Mouse (Mus musculus) embryo, embryonic 9.5 days (tissue): ENCODE measurements around the gene 1700028K03Rik.

Experiments
- DNase-seq: peaks from one replicate; pipeline ENCODE4 v3.0.0-alpha.2; 2017; ENCODE audit errors: extremely low spot score

Gene 1700028K03Rik

DNA sequence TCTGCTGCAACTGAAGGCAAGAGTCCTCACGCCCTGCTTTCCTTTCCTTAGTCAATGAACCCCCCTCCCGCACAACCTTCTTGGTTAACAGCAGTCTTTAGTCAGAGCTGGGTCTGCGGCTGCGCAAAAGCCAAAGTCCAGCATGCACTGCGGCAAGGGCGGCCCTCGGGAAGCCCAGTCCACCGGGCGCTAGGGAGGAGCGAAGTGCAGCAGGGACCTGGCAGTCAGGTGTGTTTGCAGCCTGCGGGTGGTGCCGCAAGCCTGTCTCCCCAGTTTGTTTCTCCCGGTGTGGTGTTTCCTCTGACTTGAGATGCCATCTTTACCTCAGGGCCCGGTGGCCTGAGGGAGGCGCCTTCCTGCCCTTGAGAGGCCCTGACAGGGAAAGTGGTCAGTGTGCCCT is at the start of gene 1700028K03Rik:
Gene 1700028K03Rik, plus strand, starts transcription at position 129 of the 400 bp plus-strand sequence.
- no peak for DNase-seq

DNA sequence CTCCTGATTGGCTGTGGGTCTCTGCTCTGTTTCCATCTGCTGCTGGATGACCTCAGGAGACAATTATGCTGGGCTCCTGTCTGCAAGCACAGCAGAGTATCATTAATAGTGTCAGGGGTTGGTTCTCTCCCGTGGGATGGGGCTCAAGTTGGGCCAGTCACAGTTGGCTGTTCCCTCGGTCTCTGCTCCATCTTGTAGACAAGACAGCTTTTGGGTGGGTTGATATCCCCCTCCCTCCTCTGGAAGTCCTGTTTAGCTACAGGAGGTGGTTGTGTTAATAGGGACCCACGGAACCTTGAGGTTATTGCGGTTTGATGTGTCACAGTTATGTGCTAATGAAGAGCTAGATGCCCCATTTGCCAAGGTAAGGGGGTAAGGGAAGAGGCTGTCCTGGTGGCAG is 45.5 kb upstream of the 1700028K03Rik start:
- no peak for DNase-seq

DNA sequence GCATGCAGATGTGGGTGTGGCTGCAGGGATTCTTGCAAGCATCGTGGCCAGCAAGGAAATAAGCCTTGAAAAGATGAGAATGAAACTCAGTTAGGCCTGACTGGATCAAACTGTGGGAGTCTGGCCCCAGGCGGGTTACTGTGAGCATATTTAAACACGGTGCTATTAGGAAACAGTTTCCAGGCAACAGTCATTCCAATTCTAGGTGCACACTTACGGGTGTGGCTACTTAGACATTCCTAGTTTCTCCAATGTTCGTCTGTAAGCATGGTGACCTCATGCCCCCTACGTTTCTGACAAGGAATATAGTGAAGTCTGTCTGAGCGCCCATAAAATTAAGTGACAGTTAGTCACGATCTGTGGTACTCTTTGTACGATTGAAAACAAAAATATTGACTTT is 43.5 kb upstream of the 1700028K03Rik start:
- no peak for DNase-seq

DNA sequence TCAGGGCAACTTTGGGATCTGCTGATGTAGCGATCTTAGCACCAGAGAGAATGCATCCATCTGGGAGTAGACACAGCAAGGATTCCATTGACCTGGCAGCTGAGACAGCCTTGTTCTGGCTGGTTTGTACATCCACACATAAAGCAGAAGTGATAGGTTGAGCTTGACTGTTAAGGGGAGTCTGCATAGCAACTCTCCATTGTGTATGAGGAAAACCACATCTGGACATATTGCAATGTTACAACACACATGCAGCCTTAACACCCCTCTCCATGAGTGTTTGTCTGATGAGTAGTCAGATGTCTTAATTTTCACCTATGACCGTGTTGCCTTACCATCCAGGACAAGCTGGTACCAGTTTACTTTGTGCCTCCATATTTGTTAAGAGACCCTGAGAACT is 42.0 kb upstream of the 1700028K03Rik start:
- no peak for DNase-seq

DNA sequence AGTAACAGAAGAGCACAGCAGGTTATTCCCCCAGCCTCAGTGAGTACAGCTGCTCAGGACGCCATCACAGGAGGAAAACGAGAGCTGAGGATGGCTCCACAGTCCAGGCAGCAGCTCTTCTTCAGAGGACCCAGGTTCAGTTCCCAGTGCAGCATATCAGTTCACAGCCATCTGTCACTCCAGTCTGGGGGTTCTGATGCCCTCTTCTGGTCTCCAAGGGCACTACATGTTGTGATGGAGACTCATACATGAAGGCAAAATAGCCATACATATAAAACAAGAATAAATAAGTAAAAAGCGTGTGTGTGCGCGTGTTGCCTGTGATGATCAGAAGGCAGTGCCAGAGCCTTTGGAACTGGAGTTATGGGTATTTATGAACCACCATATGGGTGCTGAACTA is 39.8 kb upstream of the 1700028K03Rik start:
- DNase-seq = no peak

DNA sequence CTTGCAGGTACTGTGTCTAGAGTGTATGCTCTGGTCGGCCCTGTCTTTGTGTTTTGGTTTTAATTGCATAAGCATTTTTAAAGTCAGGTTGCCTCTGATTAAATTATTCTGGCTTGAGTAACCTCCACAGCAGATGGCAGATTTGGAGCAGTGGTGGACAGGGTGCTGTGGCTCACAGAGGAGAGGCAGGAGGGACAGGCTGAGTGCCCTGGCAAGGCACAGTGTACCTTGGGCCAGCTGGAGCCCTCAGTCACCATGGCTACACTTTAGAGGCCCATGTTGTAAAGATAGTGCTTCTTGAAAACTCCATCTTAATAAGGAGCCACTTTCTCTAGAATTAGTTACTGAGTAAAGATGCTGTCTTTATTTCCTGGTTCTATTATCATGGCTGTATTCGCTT is 38.5 kb upstream of the 1700028K03Rik start:
- DNase-seq = no peak

DNA sequence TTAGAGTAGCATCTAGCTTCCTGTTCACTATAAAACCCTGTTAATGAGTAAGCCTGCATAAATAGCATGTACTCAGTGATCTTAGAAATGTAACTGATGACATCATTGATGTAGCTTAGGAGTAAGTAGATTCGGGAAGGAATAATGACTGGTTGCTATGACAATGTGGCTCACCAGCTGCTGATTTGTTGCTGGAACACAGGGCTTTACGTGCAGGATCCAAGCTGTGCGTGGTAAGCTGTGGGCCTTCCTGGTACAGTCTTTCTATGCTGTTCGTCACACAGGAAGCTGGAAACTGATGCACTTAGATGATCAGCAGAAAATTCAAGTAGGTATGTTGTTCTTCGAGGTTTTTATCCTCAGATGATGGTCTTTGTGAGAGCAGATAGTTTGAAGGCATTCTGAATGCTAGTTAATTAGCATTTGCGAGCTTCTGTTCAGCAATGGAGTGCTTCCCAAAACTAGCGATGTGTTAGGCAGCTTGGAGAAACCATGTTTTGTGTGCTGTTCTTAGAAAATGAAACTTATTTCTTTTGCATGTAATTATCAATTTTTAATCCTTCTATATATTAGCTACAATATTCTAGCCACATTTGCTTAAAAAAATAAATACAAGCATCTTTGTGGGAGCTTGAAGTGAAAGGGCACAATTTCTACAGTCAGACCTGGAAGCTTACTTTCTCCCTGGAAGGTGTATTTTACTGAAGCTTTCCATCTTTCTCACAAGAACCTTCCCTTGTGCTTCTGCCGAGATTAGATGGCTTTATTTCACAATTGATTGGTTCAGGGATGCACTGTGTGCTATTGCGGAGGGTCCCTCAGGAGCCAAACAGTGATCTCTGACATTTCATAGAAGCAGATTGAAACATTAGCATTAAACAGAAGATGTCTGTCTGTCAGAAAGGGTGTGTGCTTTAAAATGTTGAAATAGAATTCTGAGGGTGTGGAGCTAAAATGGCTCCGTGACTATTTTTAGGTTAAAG is 36.7 kb upstream of the 1700028K03Rik start:
- no peak for DNase-seq

DNA sequence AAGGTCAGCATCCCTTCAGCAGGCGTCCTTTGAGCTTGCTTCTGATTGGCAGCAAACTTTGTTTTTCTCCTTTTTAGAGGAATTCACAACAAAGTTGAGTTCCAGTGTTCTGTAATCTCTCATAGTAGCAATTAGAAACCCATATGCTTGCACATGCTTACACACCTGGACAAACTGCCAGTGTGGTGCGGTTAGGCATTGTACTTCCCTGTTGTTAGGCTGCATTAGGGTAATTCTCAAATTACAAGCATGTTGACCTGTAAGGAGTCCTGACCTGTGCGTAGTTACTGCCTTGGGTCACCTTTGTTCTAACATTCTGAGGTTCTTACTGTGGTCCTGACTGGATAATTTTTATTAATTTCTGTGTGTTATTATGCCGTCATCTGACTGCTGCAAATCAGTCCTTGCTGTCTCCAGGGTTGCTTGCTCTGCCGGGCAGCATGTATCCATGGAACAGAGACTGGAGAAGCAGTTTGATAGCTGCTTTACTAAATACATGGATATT is 35.7 kb upstream of the 1700028K03Rik start:
- DNase-seq = no peak

DNA sequence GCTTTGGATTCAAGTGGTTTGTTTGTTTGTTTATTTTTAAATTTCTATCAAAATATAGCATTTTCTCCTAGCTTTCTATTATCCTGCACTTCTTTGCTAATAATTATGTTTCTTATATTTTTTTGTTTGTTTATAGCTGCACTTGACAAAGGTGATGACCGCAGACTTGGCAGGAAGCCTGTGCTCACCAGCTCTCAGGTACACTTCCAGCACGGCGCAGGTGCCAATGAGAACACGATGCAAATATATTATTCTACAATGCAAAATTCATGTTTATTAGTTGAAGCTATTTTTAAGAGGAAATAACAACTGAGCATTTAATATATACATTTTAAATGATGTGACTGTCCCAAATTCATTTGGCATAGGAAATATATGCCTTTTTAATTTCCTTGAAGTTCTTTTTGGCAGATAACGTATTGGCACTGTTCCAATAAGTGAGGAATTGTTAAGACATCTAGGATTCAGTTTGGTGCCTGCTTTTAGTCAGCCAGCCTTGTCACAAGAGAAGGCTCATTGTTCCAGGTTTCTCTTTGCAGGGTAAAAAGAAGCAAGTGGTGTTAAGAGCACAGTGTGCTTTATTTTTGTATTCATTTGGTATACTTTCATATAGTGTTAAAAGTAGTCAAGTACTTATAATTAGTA is 34.5 kb upstream of the 1700028K03Rik start:
- no peak for DNase-seq

DNA sequence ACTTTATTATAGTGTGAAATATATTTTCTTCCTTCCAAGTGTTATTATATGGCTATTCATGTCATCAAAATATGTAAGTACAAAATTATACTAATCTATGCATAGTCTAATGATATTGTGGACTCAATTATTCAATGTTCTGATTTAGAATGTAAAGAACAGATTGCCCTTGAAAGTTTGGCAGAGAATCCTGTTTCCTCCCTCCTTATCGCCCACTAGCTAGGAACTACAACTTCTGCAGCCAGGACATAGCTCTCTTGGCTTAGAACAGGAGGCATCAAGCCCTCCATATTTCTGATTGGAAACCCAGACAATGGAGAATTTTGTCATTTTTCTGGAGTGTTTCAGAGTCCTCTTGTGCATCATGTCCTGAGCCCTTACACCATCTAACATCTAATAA is 33.8 kb upstream of the 1700028K03Rik start:
- no peak for DNase-seq

DNA sequence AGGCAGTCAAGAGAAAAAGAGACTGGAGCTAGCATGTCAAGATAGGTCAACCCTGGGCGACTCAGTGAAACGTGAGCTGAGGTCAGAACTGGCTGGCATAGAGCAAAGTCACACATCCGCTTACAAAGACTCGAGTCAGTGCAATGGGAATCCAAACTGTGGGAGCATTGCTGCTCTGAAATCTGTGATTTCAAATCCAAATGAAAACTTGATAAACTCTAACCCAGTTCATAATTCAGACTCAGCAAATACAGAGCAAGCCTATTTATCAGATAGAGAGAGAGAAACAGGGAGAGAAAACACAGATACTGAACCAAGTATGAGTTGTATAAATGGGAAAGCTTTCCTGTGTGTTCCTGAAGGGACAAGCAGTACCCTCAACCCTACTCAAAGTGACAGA is 27.2 kb upstream of the 1700028K03Rik start, which contains the start of gene Gm42669:
Gene Gm42669, plus strand, starts transcription at position 301 of the 400 bp plus-strand sequence.
- DNase-seq = no peak

DNA sequence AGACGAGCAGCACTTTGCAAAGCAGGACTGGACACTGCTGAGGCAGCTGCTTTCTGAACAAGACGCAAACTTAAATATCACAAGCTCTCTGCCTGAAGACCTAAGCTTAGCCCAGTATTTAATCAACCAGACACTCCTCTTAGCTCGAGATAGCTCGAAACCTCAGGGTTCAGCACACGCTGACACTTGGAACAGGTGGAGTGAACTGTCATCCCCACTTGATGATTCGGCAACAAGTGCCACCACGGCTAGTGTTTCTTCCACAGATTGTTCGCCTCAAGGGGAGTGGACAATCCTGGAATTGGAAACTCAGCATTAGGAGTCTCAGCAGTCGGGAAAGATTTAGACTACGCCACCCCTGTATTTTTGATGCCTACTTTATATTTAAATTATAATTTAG is 24.0 kb upstream of the 1700028K03Rik start:
- no peak for DNase-seq

DNA sequence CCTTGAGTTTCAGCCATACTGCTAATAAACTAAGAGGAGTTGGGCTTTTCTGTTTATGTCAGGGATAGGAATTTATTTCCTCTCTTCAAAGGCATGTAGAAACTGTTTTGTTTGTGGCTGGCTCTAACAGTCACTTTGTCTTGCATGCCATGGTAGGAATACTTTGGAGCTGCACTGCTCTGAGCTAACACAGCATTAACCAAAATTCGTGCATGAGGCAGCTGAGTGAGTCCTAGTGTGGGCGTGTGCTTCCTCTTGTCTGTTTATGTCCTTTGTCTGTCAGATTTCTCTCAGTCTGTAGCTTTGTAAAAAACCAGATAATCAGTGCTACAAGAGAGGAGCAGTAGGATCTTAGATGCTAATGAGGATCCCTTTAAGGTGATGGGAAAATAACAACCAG is 23.2 kb upstream of the 1700028K03Rik start:
- DNase-seq = no peak

DNA sequence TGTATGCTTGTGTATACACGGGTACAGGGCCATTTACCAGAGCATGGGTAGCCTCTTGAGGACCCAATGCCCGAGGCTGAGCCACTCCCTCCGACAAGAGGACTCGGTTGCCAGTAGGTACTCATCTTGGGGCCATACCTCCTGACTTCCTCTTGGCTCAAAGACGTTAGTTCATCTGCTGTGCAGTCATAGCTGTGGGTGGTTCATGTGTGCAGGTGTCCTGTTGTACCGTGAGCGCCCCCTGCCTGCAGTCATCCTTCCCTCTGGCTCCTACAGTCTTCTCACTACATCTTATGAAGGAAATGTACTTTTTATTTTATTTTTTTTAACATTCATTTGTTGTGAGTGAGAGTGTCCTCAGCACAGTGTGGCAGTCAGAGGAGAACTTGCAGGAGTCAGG is 20.9 kb upstream of the 1700028K03Rik start:
- DNase-seq = peak; percentile 31

DNA sequence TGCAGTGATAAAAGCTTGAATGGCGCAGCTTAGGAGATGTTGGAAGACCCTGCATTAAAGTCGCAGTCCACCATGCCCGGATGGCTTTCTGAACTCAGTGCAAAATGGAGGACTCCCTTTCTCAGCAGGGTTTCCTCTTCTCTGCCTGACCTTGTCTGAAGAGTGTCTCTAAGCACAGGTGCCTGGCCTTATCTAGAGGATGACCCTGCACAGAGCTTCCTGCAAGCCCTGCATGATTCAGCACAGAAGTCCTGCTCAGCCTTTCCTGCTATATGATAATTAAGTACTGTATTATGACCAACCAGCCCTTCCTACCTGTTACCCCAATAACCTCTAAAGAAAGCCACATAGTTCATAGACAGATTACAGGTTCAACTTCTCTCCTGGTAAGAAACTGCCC is 19.1 kb upstream of the 1700028K03Rik start:
- DNase-seq = no peak

DNA sequence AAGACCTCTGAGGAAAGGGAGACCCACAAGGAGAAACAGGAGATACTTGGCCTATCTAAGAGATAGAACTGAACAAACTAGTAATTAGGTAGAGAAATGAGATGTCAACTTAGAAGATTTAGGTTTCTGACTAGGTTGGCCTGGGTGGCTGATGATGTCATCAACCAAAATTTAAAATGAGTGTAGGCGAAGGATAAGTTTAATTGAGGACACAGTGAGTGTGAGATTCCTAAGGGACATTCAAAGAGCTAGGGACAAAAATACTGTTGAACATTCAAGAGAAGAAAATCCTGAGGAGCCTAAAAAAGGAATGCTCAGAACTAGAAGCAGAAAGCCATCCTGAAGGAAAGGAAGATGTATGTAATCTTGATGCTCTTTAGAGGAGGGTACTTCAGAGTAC is 18.4 kb upstream of the 1700028K03Rik start:
- DNase-seq = no peak

DNA sequence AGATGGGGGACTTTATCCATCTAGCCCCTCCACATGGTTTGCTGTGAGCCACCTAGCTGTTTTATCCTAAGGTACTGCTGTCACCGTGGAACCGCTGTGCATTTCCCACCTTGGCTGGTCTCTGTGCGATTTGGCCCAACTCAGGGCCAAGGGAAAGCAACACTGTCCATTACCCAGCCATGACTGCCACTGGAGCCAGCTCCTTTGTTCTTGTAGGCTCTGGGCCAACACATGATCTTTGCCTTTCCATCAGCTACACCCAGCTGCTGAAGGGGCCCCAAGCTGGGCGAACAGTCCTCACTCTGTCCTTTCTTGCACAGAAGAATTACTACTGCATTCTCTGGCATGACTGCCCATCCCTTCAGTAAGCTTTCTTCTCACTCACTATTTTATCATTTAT is 15.9 kb upstream of the 1700028K03Rik start:
- DNase-seq = no peak

DNA sequence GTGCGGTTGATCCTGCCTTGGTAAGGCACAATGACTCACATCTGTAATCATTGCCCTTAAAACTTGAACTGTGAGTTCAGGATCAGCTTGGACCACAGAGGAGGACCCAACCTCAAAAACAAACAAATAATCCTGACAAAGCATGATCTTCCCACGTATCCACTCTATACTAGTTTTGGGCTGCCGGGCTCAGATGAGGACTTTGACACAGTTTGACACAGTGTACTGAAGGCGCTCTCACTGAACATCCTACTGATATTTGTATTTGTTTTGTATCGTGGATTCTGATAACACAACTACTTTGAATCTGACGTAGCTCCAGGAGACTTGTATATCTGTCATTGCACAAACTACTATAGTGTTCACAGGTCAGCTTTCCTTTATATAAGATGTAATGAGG is 13.1 kb upstream of the 1700028K03Rik start:
- DNase-seq = no peak

DNA sequence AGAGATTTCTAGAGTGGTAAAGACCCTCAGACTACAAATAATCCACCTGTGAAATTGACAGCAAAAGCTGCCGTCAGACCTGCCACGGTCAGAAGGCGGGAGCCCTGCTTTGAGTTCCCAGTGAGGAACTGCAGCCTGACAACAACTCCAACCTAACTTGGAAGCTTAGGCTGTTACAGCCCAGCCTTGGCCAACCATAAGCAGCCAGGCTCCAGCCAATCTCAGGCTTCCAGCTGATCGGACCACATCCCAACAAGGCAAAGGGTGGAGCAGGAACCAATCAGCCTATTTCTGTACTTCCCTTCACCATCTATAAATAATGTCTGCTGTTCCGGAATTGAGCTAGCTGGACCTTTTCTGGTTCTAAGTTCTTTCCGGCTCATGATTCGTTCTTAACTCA is 12.6 kb upstream of the 1700028K03Rik start:
- no peak for DNase-seq

DNA sequence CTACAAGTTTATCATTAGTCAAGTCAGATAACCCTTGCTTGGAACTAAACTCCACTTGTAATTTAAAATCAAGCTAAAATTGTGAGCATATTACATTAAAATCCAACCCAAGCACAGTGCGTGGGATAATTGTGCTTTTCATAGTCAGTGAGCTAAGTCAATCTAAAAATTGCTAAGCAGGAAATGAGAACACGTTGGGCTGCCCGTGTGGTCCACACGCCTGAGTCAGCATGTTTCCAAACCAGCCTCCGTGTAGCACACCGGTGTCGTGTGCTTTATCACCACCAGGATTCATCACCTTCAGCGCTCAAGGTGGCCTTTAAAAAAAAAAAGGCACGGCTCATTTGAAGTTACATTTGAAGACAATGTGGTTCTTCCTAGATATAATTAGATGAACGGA is 10.2 kb upstream of the 1700028K03Rik start:
- no peak for DNase-seq

DNA sequence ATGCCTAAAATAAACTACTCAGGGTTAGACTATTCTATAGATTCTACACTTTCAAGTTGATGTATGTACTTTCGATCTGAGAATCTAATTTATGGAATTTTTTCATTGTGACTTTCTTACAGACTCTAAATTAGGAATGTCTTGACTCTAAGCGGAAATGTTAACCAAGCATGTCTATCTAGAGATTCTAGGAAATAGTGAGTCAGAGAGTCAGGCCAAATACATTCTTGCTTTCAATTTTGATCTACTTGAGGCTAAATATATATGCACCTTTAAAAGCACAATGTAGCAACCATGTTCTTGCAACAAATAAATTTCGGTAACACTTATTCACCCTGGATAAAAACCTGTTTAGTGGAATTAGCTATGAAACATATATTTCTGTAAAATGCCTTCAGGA is 5.7 kb upstream of the 1700028K03Rik start:
- no peak for DNase-seq

DNA sequence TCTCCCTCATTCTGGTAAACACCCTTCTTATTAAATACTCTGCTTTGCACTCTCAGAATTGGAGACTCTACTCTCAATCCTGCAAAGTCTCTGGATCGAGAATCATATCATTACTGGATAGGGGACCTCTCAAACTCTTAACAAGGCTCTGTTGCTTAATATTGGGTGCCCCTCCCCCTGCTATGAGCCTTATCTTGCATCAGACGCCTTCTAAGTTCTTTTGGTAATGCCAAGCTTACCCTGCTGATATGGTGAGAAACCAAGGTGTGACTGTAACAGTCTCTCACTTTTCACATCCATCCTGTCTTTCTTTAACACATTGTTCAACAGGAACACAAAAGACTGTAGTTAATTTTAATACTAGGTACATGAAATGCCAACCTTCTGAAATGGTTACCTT is 919 bp upstream of the 1700028K03Rik start:
- DNase-seq = no peak

DNA sequence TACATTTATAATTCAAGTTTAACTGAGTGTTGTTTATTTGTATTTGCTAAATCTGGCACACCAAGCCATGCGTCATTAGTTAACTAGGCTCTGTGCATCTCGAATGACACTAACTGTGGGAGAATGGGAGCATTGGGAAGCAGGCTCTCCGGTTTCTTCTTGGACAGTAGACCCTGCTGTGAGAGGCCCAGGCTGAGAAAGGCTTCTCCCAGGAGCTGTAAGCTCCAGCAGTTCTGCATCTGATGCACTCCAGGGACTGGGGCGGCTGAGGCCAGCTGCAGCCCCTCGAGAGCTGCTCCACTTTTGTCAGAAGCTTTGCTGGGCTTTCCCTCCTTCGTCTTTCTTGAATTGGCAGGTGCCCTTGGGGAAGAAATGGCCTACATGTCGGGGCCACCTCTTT is 7.2 kb downstream of the 1700028K03Rik start:
- no peak for DNase-seq
